Mouse (Mus musculus): ENCODE data around the gene Ptgis. TPM values are rescaled to one million over a fixed set of nuclear protein-coding genes. Genes with fewer than 3 reads are reported as not detected.
A peak's percentile ranks its signal among the peaks of the same experiment; 100 is the strongest.

The Ptgis gene
- polyA plus RNA-seq (2014; fragmentation: Nextera tagmentation; extraction: Ambion mirVana) = 15.1 and 17.3 TPM in 2 replicates

DNA sequence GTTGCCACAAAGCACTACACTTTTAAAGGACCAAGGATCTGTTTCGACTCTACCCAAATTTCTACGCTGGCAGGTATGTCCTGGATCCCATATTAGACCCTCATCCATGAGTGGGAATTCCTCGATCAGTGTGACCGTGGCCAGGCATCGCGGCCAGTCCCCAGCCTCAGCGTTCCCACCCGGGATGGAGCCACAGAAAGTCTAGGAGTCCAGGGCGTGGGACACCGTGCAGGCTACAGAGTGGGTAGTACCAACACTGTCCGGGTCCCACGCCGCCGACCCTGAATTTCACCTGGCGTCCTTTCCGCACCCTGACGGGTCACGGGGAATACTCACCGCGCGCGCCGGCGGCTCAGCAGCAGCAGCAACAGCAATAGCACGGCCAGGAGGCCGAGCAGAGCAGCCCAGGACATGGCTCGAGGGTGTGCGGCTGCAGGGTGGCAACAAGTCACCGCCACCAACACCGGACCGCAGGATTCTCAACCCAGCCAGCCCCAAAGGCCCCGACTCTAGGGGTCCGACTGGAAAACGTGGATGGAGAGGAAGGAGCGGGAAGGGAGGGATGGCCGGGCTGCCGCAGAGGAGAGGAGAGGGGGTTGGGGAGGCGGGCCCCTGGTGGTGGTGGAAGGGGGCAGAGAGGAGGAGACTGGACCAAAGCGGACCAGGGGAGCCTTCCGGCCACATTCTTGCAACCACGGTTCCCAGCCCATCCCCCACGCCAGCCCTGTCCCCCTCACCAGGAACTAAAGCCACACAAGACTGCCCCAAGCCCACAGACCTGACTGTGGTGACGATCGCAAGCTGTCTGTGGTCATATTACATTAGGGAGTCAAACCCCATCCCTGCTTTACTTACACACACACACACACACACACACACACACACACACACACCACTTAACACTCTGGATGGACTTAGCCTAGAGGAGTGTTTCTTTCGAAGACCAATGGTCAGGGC lies at the start of gene Ptgis:
Gene Ptgis, minus strand, starts transcription at position 597 of the 957 bp plus-strand sequence.
- Histone ChIP-seq H3K27me3 (replicated peaks; ENCODE audit: control insufficient read depth, insufficient read depth, low read length) (no peaks in the 10 kb centered on the region), H3K4me1 (replicated peaks; ENCODE audit: control insufficient read depth, insufficient read depth, low read length) (peaks cover 9% of the 10 kb centered on the region; the same call in 1 of the 2 replicates), H3K27ac (ENCODE audit: low read depth) (0 out of 2 replicates have a peak within 1 kb of the TSS, but pooled peaks have one; percentile 14), H3K36me3 (ENCODE audit: control insufficient read depth, insufficient read depth, low read length) (no peaks in the 10 kb centered on the region), H3K9ac (ENCODE audit: low read length) (peak within 1 kb of the TSS; percentile 47), H3K4me3 (ENCODE audit: low read depth, low read length) (peak within 1 kb of the TSS; percentile 49), H3K9me3 (ENCODE audit: control insufficient read depth, low read length) (no peaks in the 10 kb centered on the region), H3K4me2 (ENCODE audit: low read length) (peak within 1 kb of the TSS; percentile 84)
- peak; percentile 71 for DNase-seq (ENCODE audit: low spot score)
- ATAC-seq (replicated peaks; ENCODE audit: low FRiP score, low TSS enrichment, low read depth) = peak; percentile 40
- 3% methylated on average over 43 of the region's 45 CpGs for WGBS

DNA sequence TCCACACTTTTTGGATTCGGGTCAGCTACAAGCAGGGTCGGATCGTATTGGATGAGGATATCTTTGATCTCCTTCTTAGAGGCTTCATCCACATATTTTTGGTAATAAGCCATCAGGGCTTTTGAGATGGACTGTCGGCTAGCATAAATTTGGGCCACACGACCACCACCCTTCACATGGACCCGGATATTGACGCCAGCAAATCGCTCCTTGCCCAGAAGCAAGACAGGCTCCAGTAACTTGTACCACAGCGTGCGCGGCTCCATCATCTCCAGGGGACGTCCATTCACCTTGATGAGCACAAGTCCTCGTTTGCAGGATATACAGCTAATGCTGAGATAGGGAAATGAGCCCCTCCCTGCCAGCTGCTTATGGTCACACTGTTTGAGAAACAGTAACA lies 41.1 kb upstream of the Ptgis start:
- Histone ChIP-seq H3K9ac (ENCODE audit: low read length) (no peak overlapping the region), H3K27ac (ENCODE audit: low read depth) (no peak overlapping the region), H3K4me2 (ENCODE audit: low read length) (no peak overlapping the region), H3K9me3 (ENCODE audit: control insufficient read depth, low read length) (no peaks in the 10 kb centered on the region), H3K4me3 (ENCODE audit: low read depth, low read length) (no peak overlapping the region), H3K27me3 (replicated peaks; ENCODE audit: control insufficient read depth, insufficient read depth, low read length) (no peaks in the 10 kb centered on the region), H3K36me3 (ENCODE audit: control insufficient read depth, insufficient read depth, low read length) (no peaks in the 10 kb centered on the region), H3K4me1 (replicated peaks; ENCODE audit: control insufficient read depth, insufficient read depth, low read length) (no peaks in the 10 kb centered on the region)
- ATAC-seq (replicated peaks; ENCODE audit: low FRiP score, low TSS enrichment, low read depth) = no peak
- DNase-seq (ENCODE audit: low spot score) = no peak
- 92% methylated on average over 13 of the region's 13 CpGs for WGBS

DNA sequence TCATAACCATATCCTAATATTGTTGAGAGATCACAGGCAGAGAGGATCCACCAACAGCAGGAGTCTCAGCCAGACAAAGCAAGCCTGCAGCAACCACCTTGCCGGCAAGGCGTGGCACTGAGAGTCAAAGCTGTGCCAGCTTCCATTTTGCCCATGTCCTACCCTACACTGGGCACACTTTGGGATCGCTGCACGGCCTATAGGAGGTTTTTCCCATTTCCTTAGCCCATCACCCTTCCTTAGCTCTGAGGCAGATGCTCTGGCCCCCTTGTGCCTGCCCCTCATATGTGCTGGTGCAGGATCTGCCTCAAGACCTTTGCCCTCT lies 40.5 kb upstream of the Ptgis start:
- no peak overlapping the region for H3K9ac ChIP-seq (ENCODE audit: low read length)
- WGBS = 88% methylated on average over 4 of the region's 4 CpGs
- no peaks in the 10 kb centered on the region for H3K36me3 ChIP-seq (ENCODE audit: control insufficient read depth, insufficient read depth, low read length)
- H3K4me3 ChIP-seq (ENCODE audit: low read depth, low read length) = no peak overlapping the region
- DNase-seq (ENCODE audit: low spot score) (no peak), ATAC-seq (replicated peaks; ENCODE audit: low FRiP score, low TSS enrichment, low read depth) (0 out of 2 replicates have a peak, but pooled peaks have one; percentile 38)
- no peak overlapping the region for H3K4me2 ChIP-seq (ENCODE audit: low read length)
- H3K27ac ChIP-seq (ENCODE audit: low read depth) = no peak overlapping the region
- no peaks in the 10 kb centered on the region for H3K27me3 ChIP-seq (replicated peaks; ENCODE audit: control insufficient read depth, insufficient read depth, low read length)
- no peaks in the 10 kb centered on the region for H3K4me1 ChIP-seq (replicated peaks; ENCODE audit: control insufficient read depth, insufficient read depth, low read length)
- H3K9me3 ChIP-seq (ENCODE audit: control insufficient read depth, low read length) = no peaks in the 10 kb centered on the region

DNA sequence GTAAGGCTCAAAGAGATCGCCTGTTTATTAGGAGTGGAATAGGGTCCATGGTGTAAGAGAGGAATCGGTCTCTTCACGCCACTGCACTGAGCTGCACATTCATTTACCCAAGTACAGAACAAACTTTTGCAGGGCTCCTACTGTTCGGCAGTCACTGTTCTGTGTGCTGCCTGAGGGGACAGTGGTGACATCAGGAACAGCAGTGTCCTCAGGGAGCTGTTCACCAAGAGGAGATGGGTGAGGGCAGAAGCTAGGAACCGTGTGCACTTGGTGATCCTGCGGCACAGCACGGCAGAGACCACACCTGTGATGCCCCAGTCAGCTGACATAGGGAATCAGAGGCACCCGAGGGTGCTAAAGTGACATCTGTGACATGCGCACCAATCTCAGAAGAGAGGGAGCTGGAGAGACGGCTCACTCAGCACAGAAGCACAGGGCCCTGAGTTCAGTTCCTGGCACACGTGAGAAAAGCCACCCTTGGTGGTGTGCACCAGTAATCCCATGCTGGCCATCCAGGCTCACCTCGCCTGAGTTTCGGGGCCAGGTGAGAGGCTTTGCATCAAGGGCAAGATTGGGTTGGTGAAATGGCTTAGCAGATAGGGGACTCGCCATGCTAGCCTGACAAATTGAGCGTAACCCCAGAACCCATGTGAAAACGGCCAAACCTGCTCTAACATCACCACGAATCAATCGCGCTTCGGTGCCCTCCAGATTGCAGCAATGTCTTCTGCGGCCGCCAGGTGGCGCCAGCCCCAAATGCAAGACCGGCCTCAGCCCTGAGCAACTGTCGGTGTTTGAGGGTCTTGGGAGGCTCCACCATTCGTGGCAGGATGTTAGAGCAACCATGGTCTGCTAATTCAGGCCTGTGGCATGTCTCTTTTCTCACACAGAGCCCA lies 39.9 kb upstream of the Ptgis start:
- 44% methylated on average over 26 of the region's 26 CpGs for WGBS
- Histone ChIP-seq H3K27ac (ENCODE audit: low read depth) (no peak overlapping the region), H3K9ac (ENCODE audit: low read length) (no peak overlapping the region), H3K4me1 (replicated peaks; ENCODE audit: control insufficient read depth, insufficient read depth, low read length) (no peaks in the 10 kb centered on the region), H3K27me3 (replicated peaks; ENCODE audit: control insufficient read depth, insufficient read depth, low read length) (no peaks in the 10 kb centered on the region), H3K4me3 (ENCODE audit: low read depth, low read length) (no peak overlapping the region), H3K36me3 (ENCODE audit: control insufficient read depth, insufficient read depth, low read length) (no peaks in the 10 kb centered on the region), H3K4me2 (ENCODE audit: low read length) (no peak overlapping the region), H3K9me3 (ENCODE audit: control insufficient read depth, low read length) (no peaks in the 10 kb centered on the region)
- peak; percentile 83 for ATAC-seq (replicated peaks; ENCODE audit: low FRiP score, low TSS enrichment, low read depth)
- DNase-seq (ENCODE audit: low spot score) = peak; percentile 92

DNA sequence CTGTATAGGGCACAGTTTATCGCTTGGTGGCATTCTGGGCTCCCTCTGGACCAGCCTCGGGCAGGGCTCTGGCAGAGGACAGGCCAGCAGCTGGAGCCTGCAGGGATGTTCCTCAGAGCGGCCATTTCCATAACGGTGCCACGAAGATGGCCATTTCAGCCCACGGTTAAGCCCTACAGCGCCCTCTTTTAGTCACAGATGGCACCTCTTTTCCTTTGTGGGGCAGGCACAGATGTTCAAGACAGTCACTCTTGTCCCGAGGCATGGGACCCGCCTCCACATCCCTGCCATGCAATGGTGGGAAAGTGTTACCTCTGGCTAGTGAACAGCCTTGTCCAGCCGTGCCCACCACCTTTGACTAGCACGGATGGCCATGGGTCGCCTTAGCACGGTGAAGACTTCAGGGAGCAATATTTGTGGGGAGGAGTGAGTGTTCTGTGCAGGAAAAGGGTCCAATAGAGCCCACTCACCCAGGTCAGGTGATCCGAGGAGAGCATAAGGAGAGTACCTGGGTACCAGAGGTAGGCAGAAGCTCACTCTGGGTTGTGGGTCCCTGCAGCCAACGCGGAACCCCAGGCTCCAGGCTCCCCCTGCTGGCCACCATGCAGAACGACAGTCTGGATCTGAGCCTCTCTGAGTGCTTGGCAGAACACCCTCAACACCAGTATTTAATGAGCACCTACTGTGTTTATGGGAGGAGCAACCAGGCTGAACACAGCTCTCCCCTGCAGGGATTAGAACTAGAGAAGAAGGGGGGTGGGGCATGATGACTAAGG lies 38.5 kb upstream of the Ptgis start:
- no peaks in the 10 kb centered on the region for H3K9me3 ChIP-seq (ENCODE audit: control insufficient read depth, low read length)
- no peaks in the 10 kb centered on the region for H3K27me3 ChIP-seq (replicated peaks; ENCODE audit: control insufficient read depth, insufficient read depth, low read length)
- H3K27ac ChIP-seq (ENCODE audit: low read depth) = no peak overlapping the region
- WGBS = 60% methylated on average over 17 of the region's 17 CpGs
- DNase-seq (ENCODE audit: low spot score) (peak; percentile 80), ATAC-seq (replicated peaks; ENCODE audit: low FRiP score, low TSS enrichment, low read depth) (peak; percentile 59)
- H3K36me3 ChIP-seq (ENCODE audit: control insufficient read depth, insufficient read depth, low read length) = no peaks in the 10 kb centered on the region
- no peak overlapping the region for H3K4me2 ChIP-seq (ENCODE audit: low read length)
- H3K9ac ChIP-seq (ENCODE audit: low read length) = no peak overlapping the region
- no peak overlapping the region for H3K4me3 ChIP-seq (ENCODE audit: low read depth, low read length)
- H3K4me1 ChIP-seq (replicated peaks; ENCODE audit: control insufficient read depth, insufficient read depth, low read length) = no peaks in the 10 kb centered on the region

DNA sequence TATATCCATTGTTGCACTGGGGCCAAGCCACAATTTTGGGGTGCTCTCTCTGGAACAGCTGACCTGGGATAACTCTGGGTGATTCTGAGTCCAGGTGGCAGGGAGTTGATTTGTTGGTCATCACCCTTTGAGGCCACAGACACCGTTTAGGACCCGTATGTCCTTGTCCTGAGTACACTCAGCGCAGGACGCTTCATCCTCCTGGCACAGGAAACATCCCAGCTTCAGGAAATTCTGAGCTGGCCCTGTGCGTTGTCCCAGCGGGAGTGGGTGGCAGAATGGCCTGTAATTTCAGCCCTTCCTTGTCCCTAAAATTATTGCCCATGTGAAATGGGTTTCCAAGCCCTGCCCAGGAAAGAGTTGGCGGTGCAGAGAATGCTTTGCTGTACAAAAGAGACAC lies 37.6 kb upstream of the Ptgis start:
- Histone ChIP-seq H3K27ac (ENCODE audit: low read depth) (no peak overlapping the region), H3K4me1 (replicated peaks; ENCODE audit: control insufficient read depth, insufficient read depth, low read length) (no peaks in the 10 kb centered on the region), H3K4me2 (ENCODE audit: low read length) (no peak overlapping the region), H3K27me3 (replicated peaks; ENCODE audit: control insufficient read depth, insufficient read depth, low read length) (no peaks in the 10 kb centered on the region), H3K9me3 (ENCODE audit: control insufficient read depth, low read length) (no peaks in the 10 kb centered on the region), H3K9ac (ENCODE audit: low read length) (no peak overlapping the region), H3K36me3 (ENCODE audit: control insufficient read depth, insufficient read depth, low read length) (no peaks in the 10 kb centered on the region), H3K4me3 (ENCODE audit: low read depth, low read length) (no peak overlapping the region)
- no peak for DNase-seq (ENCODE audit: low spot score)
- WGBS = 74% methylated on average over 7 of the region's 7 CpGs
- ATAC-seq (replicated peaks; ENCODE audit: low FRiP score, low TSS enrichment, low read depth) = no peak

DNA sequence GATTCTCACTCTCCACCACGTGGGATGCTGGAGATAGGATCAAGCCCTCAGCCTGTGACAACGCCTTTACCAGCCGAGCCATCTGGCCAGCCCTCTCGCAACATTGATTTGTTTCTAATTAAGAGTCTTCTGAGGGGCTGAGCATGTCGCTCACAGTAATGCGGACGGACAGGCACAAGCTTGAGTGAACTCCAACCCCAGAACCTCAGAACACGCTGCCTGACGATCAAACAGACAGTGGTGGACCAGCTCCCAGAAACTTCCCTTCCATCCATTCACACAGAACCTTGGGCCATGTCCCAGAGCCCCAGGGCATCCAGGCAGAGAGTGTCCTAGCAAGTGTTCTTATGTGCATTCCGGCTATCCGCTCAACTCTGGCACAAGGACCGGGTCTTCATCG lies 36.6 kb upstream of the Ptgis start:
- H3K27me3 ChIP-seq (replicated peaks; ENCODE audit: control insufficient read depth, insufficient read depth, low read length) = no peaks in the 10 kb centered on the region
- WGBS = 76% methylated on average over 13 of the region's 13 CpGs
- H3K9ac ChIP-seq (ENCODE audit: low read length) = no peak overlapping the region
- H3K9me3 ChIP-seq (ENCODE audit: control insufficient read depth, low read length) = no peaks in the 10 kb centered on the region
- no peak overlapping the region for H3K27ac ChIP-seq (ENCODE audit: low read depth)
- H3K4me2 ChIP-seq (ENCODE audit: low read length) = no peak overlapping the region
- H3K36me3 ChIP-seq (ENCODE audit: control insufficient read depth, insufficient read depth, low read length) = no peaks in the 10 kb centered on the region
- no peak for DNase-seq (ENCODE audit: low spot score)
- ATAC-seq (replicated peaks; ENCODE audit: low FRiP score, low TSS enrichment, low read depth) = no peak
- no peak overlapping the region for H3K4me3 ChIP-seq (ENCODE audit: low read depth, low read length)
- no peaks in the 10 kb centered on the region for H3K4me1 ChIP-seq (replicated peaks; ENCODE audit: control insufficient read depth, insufficient read depth, low read length)

DNA sequence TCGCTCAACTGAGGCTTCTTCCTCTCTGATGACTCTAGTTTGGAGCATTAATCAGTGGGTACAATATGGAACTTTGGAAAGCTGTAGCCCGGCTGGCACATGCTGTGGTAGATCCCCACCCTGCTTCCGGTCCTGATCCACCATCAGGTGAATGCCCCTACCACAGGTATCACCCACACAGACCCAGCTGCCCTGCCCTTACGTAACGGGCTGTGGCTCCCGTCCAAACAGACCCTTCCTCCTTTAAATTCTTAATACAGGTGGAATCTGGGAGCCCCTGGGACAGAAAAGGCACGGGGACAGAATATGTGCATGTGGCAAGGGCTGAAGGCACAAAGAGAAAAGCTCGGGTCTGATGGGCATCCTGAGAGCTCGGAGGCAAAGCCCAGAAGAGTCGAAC lies 35.5 kb upstream of the Ptgis start:
- Histone ChIP-seq H3K9ac (ENCODE audit: low read length) (no peak overlapping the region), H3K4me3 (ENCODE audit: low read depth, low read length) (no peak overlapping the region), H3K9me3 (ENCODE audit: control insufficient read depth, low read length) (no peaks in the 10 kb centered on the region), H3K4me1 (replicated peaks; ENCODE audit: control insufficient read depth, insufficient read depth, low read length) (no peaks in the 10 kb centered on the region), H3K27ac (ENCODE audit: low read depth) (no peak overlapping the region), H3K27me3 (replicated peaks; ENCODE audit: control insufficient read depth, insufficient read depth, low read length) (no peaks in the 10 kb centered on the region), H3K36me3 (ENCODE audit: control insufficient read depth, insufficient read depth, low read length) (no peaks in the 10 kb centered on the region), H3K4me2 (ENCODE audit: low read length) (no peak overlapping the region)
- DNase-seq (ENCODE audit: low spot score) (no peak), ATAC-seq (replicated peaks; ENCODE audit: low FRiP score, low TSS enrichment, low read depth) (no peak)
- WGBS = 86% methylated on average over 10 of the region's 10 CpGs
